Mouse (Mus musculus) spleen, adult 2 months (tissue): Measurements from ENCODE around the gene Cd69.

ENCODE experiments used
- CTCF ChIP-seq: fragments of 200-500 bp; IDR thresholded peaks from 2 replicates; pipeline ENCODE4 v1.5.1; 2011; ENCODE audit warnings: mild to moderate bottlenecking, inconsistent platforms; ENCODE audit not compliant: insufficient read depth, insufficient read length, insufficient replicate concordance; ENCODE audit errors: extremely low read depth
- POLR2A ChIP-seq: fragments of 200-500 bp; IDR thresholded peaks from 2 replicates; pipeline ENCODE4 v1.6.1; 2011; ENCODE audit warnings: low read depth, low read length, inconsistent platforms

DNA sequence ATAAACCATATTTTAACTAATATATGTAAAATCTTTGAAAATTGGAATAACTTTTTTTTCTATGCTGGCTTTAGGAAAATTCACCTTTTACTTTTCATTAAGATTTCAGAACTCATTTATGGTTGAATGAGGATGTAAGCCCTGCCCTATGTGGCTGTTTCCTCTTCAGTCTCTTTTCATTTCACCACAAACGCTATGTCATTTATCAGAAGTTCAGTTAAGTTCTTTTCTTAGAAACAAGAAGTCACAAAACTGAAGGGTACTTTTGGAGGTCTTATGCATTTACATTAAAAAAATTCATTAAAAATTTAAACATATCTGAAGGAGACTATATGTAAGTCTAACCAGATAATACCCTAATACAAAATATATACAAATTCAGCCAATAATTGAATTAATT lies 40.5 kb upstream of the Cd69 start:
- no peak for TF ChIP-seq CTCF
- no peak for TF ChIP-seq POLR2A
